Mouse (Mus musculus) bone marrow, adult 2 months (tissue): Measurements from ENCODE around the gene Gh.

Experiments used
- CTCF ChIP-seq: fragments of 200-500 bp; IDR thresholded peaks from 2 replicates; pipeline ENCODE4 v1.5.1; 2011; ENCODE audit warnings: low read length, control low read depth; ENCODE audit not compliant: control insufficient read depth, insufficient read depth
- POLR2A ChIP-seq: fragments of 200-500 bp; IDR thresholded peaks from 2 replicates; pipeline ENCODE4 v1.6.1; 2011; ENCODE audit warnings: low read depth, mild to moderate bottlenecking, control low read depth, low read length, borderline replicate concordance; ENCODE audit not compliant: control insufficient read depth

DNA sequence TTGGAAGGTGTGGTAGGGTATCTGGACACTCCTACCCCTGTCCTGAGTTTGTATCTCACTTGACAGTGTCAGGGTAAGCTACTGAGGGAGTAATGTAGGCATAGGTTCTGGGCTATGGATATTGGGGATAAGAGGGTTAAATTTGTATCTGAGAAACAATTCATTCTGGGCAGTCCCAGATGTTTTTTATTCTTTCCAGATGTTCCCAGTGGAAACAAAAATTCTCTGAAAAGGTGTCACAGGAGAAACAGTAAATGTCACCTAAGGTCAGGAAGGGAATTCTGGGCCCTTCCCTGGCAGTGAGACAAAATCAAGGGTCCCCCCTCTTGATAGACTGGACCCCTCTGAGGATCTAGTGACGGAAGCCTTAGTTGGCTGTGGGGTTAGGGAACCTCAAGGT lies 14.8 kb upstream of the Gh start:
- TF ChIP-seq CTCF (no peak), POLR2A (no peak)
